Mouse (Mus musculus) neural tube, embryonic 12.5 days (tissue): ENCODE measurements around the gene Gkn2. TPM values are rescaled to one million over a fixed set of nuclear protein-coding genes. Genes with fewer than 3 reads are reported as not detected.

Experiments used
- ATAC-seq: fragments of 200-750 bp; cut with Nextera tagmentation; 2 replicates; pipeline ENCODE4 v1.8.0; 2017; ENCODE audit warnings: low read depth, mild to moderate bottlenecking, moderate TSS enrichment, moderate library complexity; ENCODE audit not compliant: low FRiP score
- H3K27ac ChIP-seq: fragments of 300-500 bp; sonication (generic); 2 replicates; pipeline ENCODE4 v1.5.1; 2016
- H3K27me3 ChIP-seq: fragments of 300-500 bp; sonication (generic); replicated peaks from 2 replicates; pipeline ENCODE4 v1.6.1; 2016; ENCODE audit warnings: mild to moderate bottlenecking
- H3K36me3 ChIP-seq: fragments of 300-500 bp; sonication (generic); 2 replicates; pipeline ENCODE4 v1.6.1; 2016; ENCODE audit warnings: mild to moderate bottlenecking
- H3K4me1 ChIP-seq: fragments of 300-500 bp; sonication (generic); 2 replicates; pipeline ENCODE4 v1.6.1; 2016
- H3K4me2 ChIP-seq: fragments of 300-500 bp; sonication (generic); replicated peaks from 2 replicates; pipeline ENCODE4 v1.6.1; 2016; ENCODE audit warnings: mild to moderate bottlenecking
- H3K4me3 ChIP-seq: fragments of 300-500 bp; sonication (generic); 2 replicates; pipeline ENCODE4 v1.5.1; 2016
- H3K9ac ChIP-seq: fragments of 300-500 bp; sonication (generic); 2 replicates; pipeline ENCODE4 v1.6.1; 2016; ENCODE audit warnings: mild to moderate bottlenecking
- H3K9me3 ChIP-seq: fragments of 300-500 bp; sonication (generic); 2 replicates; pipeline ENCODE4 v1.6.1; 2016; ENCODE audit warnings: mild to moderate bottlenecking
- WGBS: fragments of 180-500 bp; shearing (Covaris S2); methylation state at CpG from one replicate; pipeline ENCODE4 v1.1.7; 2016; 5-methylcytosine and 5-hydroxymethylcytosine counted together
- polyA plus RNA-seq: library from polyadenylated mRNA; unstranded; fragments of >200 nt; fragmentation: Nextera tagmentation; extraction: Ambion mirVana; gene quantifications from 2 replicates; pipeline ENCODE4 v1.2.1, GENCODE M21; 2016

The Gkn2 gene
- polyA plus RNA-seq, 1 experiment from 2014 or later: not detected

- WGBS: 20% methylated on average over 24 of the region's 24 CpGs
These were observed 11.0 kb downstream of the Gkn2 start for GRCm38 (mm10) chr6:87383926-87384691.

GRCm38 (mm10) chr6:87384761-87385160 lies 11.6 kb downstream of the Gkn2 start:
- Histone ChIP-seq H3K4me2 (no peak overlapping the region), H3K36me3 (no peaks in the 10 kb centered on the region), H3K4me3 (no peak overlapping the region), H3K4me1 (peaks cover 4% of the 10 kb centered on the region; the same call in 1 of the 2 replicates), H3K9ac (no peak overlapping the region), H3K27me3 (peaks cover 4% of the 10 kb centered on the region; the same call in 1 of the 2 replicates), H3K9me3 (no peaks in the 10 kb centered on the region), H3K27ac (no peak overlapping the region)
- no peak for ATAC-seq
- WGBS: 65% methylated on average over 5 of the region's 6 CpGs

More at GRCm38 (mm10) chr6:87383926-87384691, 11.0 kb downstream of the Gkn2 start:
- Histone ChIP-seq H3K4me1 (no peaks in the 10 kb centered on the region), H3K4me2 (peak overlapping the region; percentile 52), H3K36me3 (no peaks in the 10 kb centered on the region), H3K4me3 (peak overlapping the region; percentile 12; the same call in 1 of the 2 replicates), H3K9ac (no peak overlapping the region), H3K27ac (no peak overlapping the region), H3K9me3 (no peaks in the 10 kb centered on the region), H3K27me3 (peaks cover 4% of the 10 kb centered on the region; the same call in 1 of the 2 replicates)
- ATAC-seq: no peak

- peaks cover 4% of the 10 kb centered on the region; the same call in 1 of the 2 replicates for H3K4me1 ChIP-seq
- no peak for ATAC-seq
- no peak overlapping the region for H3K9ac ChIP-seq
- H3K36me3 ChIP-seq: no peaks in the 10 kb centered on the region
- H3K4me3 ChIP-seq: no peak overlapping the region
- 13% methylated on average over 7 of the region's 7 CpGs for WGBS
- no peak overlapping the region for H3K27ac ChIP-seq
- no peaks in the 10 kb centered on the region for H3K9me3 ChIP-seq
- H3K4me2 ChIP-seq: no peak overlapping the region
- peaks cover 4% of the 10 kb centered on the region; the same call in 1 of the 2 replicates for H3K27me3 ChIP-seq
These were observed 13.0 kb downstream of the Gkn2 start for GRCm38 (mm10) chr6:87386203-87386602.

- ATAC-seq: no peak
- Histone ChIP-seq H3K4me2 (no peak overlapping the region), H3K9ac (no peak overlapping the region), H3K27me3 (peaks cover 4% of the 10 kb centered on the region; the same call in 1 of the 2 replicates), H3K4me1 (peaks cover 4% of the 10 kb centered on the region; the same call in 1 of the 2 replicates), H3K4me3 (no peak overlapping the region), H3K36me3 (no peaks in the 10 kb centered on the region), H3K27ac (no peak overlapping the region), H3K9me3 (no peaks in the 10 kb centered on the region)
- WGBS: 86% methylated on average over 10 of the region's 10 CpGs
These were observed 13.5 kb downstream of the Gkn2 start for GRCm38 (mm10) chr6:87386681-87387080.

- no peaks in the 10 kb centered on the region for H3K36me3 ChIP-seq
- no peaks in the 10 kb centered on the region for H3K9me3 ChIP-seq
- H3K4me1 ChIP-seq: peaks cover 4% of the 10 kb centered on the region; the same call in 1 of the 2 replicates
- H3K9ac ChIP-seq: no peak within 1 kb of the TSS
- no peak within 1 kb of the TSS for H3K4me2 ChIP-seq
- H3K27me3 ChIP-seq: no peaks in the 10 kb centered on the region
- 68% methylated on average over 7 of the region's 7 CpGs for WGBS
- ATAC-seq: no peak
- H3K27ac ChIP-seq: no peak within 1 kb of the TSS
- no peak within 1 kb of the TSS for H3K4me3 ChIP-seq
These were observed 15.7 kb downstream of the Gkn2 start, which contains the start of gene Gkn3 for GRCm38 (mm10) chr6:87388877-87389276. Gene Gkn3 (minus strand): TSS chr6:87388935.

GRCm38 (mm10) chr6:87389455-87389989 lies 16.4 kb downstream of the Gkn2 start:
- Histone ChIP-seq H3K9me3 (no peaks in the 10 kb centered on the region), H3K4me1 (peaks cover 4% of the 10 kb centered on the region; the same call in 1 of the 2 replicates), H3K4me2 (no peak overlapping the region), H3K27ac (no peak overlapping the region), H3K36me3 (no peaks in the 10 kb centered on the region), H3K9ac (no peak overlapping the region), H3K4me3 (no peak overlapping the region), H3K27me3 (no peaks in the 10 kb centered on the region)
- ATAC-seq: no peak
- 51% methylated on average over 5 of the region's 5 CpGs for WGBS

GRCm38 (mm10) chr6:87393466-87394205 lies 20.5 kb downstream of the Gkn2 start:
- no peak overlapping the region for H3K4me2 ChIP-seq
- no peak overlapping the region for H3K27ac ChIP-seq
- no peaks in the 10 kb centered on the region for H3K9me3 ChIP-seq
- H3K4me1 ChIP-seq: peaks cover 4% of the 10 kb centered on the region; the same call in 1 of the 2 replicates
- ATAC-seq: no peak
- H3K4me3 ChIP-seq: no peak overlapping the region
- no peaks in the 10 kb centered on the region for H3K36me3 ChIP-seq
- H3K27me3 ChIP-seq: no peaks in the 10 kb centered on the region
- no peak overlapping the region for H3K9ac ChIP-seq
- WGBS: 79% methylated on average over 8 of the region's 8 CpGs

GRCm38 (mm10) chr6:87394783-87395182 lies 21.6 kb downstream of the Gkn2 start:
- Histone ChIP-seq H3K27me3 (no peaks in the 10 kb centered on the region), H3K4me1 (no peaks in the 10 kb centered on the region), H3K36me3 (no peaks in the 10 kb centered on the region), H3K4me3 (no peak overlapping the region), H3K9ac (no peak overlapping the region), H3K9me3 (no peaks in the 10 kb centered on the region), H3K4me2 (no peak overlapping the region), H3K27ac (no peak overlapping the region)
- WGBS: 88% methylated on average over 9 of the region's 9 CpGs
- ATAC-seq: no peak

GRCm38 (mm10) chr6:87399137-87399536 lies 26.0 kb downstream of the Gkn2 start:
- no peak overlapping the region for H3K4me3 ChIP-seq
- ATAC-seq: no peak
- 1% methylated on average over 5 of the region's 5 CpGs for WGBS
- H3K4me2 ChIP-seq: no peak overlapping the region
- no peaks in the 10 kb centered on the region for H3K36me3 ChIP-seq
- no peaks in the 10 kb centered on the region for H3K9me3 ChIP-seq
- H3K27ac ChIP-seq: no peak overlapping the region
- no peaks in the 10 kb centered on the region for H3K27me3 ChIP-seq
- H3K9ac ChIP-seq: no peak overlapping the region
- H3K4me1 ChIP-seq: no peaks in the 10 kb centered on the region

GRCm38 (mm10) chr6:87399886-87400566 lies 26.9 kb downstream of the Gkn2 start:
- Histone ChIP-seq H3K4me1 (no peaks in the 10 kb centered on the region), H3K4me2 (no peak overlapping the region), H3K4me3 (no peak overlapping the region), H3K27ac (no peak overlapping the region), H3K36me3 (no peaks in the 10 kb centered on the region), H3K9ac (no peak overlapping the region), H3K9me3 (no peaks in the 10 kb centered on the region), H3K27me3 (no peaks in the 10 kb centered on the region)
- WGBS: 63% methylated on average over 4 of the region's 4 CpGs
- no peak for ATAC-seq

GRCm38 (mm10) chr6:87401456-87401855 lies 28.3 kb downstream of the Gkn2 start:
- 79% methylated on average over 6 of the region's 6 CpGs for WGBS
- Histone ChIP-seq H3K4me3 (no peak overlapping the region), H3K9ac (no peak overlapping the region), H3K9me3 (no peaks in the 10 kb centered on the region), H3K36me3 (no peaks in the 10 kb centered on the region), H3K4me1 (no peaks in the 10 kb centered on the region), H3K4me2 (no peak overlapping the region), H3K27me3 (no peaks in the 10 kb centered on the region), H3K27ac (no peak overlapping the region)
- ATAC-seq: no peak
